Mouse (Mus musculus): ENCODE results near the gene Pgs1. TPM values are rescaled to one million over a fixed set of nuclear protein-coding genes. Genes with fewer than 3 reads are reported as not detected.

The Pgs1 gene
- polyA plus RNA-seq, 1 experiment from 2014 or later = 30.6 TPM

- H3K4me3 ChIP-seq (ENCODE audit: low read depth, low read length) = no peak overlapping the region
- H3K27me3 ChIP-seq (ENCODE audit: control insufficient read depth, insufficient read depth, low read length) = no peaks in the 10 kb centered on the region
- no peaks in the 10 kb centered on the region for H3K36me3 ChIP-seq (ENCODE audit: control insufficient read depth, insufficient read depth, low read length)
- ATAC-seq (ENCODE audit: insufficient number of reproducible peaks, insufficient read depth, low FRiP score, low read depth) = no peak
- H3K4me1 ChIP-seq (ENCODE audit: control insufficient read depth, insufficient read depth, low read length) = no peaks in the 10 kb centered on the region
- no peak overlapping the region for H3K27ac ChIP-seq (ENCODE audit: low read length)
- no peak overlapping the region for H3K4me2 ChIP-seq (replicated peaks; ENCODE audit: low read depth, low read length)
- no peak overlapping the region for H3K9ac ChIP-seq (replicated peaks; ENCODE audit: low read depth, low read length)
- no peaks in the 10 kb centered on the region for H3K9me3 ChIP-seq (ENCODE audit: control insufficient read depth, low read depth, low read length)
- WGBS = 33% methylated on average over 8 of the region's 8 CpGs
These were observed 63.5 kb downstream of the Pgs1 start for GRCm38 (mm10) chr11:118049641-118050040.

GRCm38 (mm10) chr11:118050174-118050573, 64.1 kb downstream of the Pgs1 start:
- H3K27ac ChIP-seq (ENCODE audit: low read length) = no peak overlapping the region
- H3K4me1 ChIP-seq (ENCODE audit: control insufficient read depth, insufficient read depth, low read length) = no peaks in the 10 kb centered on the region
- H3K4me3 ChIP-seq (ENCODE audit: low read depth, low read length) = no peak overlapping the region
- ATAC-seq (ENCODE audit: insufficient number of reproducible peaks, insufficient read depth, low FRiP score, low read depth) = no peak
- H3K9ac ChIP-seq (replicated peaks; ENCODE audit: low read depth, low read length) = no peak overlapping the region
- H3K36me3 ChIP-seq (ENCODE audit: control insufficient read depth, insufficient read depth, low read length) = no peaks in the 10 kb centered on the region
- H3K9me3 ChIP-seq (ENCODE audit: control insufficient read depth, low read depth, low read length) = no peaks in the 10 kb centered on the region
- 74% methylated on average over 16 of the region's 16 CpGs for WGBS
- H3K27me3 ChIP-seq (ENCODE audit: control insufficient read depth, insufficient read depth, low read length) = no peaks in the 10 kb centered on the region
- H3K4me2 ChIP-seq (replicated peaks; ENCODE audit: low read depth, low read length) = no peak overlapping the region

GRCm38 (mm10) chr11:118058367-118058766, 72.3 kb downstream of the Pgs1 start:
- Histone ChIP-seq H3K4me2 (replicated peaks; ENCODE audit: low read depth, low read length) (no peak overlapping the region), H3K36me3 (ENCODE audit: control insufficient read depth, insufficient read depth, low read length) (no peaks in the 10 kb centered on the region), H3K9ac (replicated peaks; ENCODE audit: low read depth, low read length) (no peak overlapping the region), H3K27me3 (ENCODE audit: control insufficient read depth, insufficient read depth, low read length) (no peaks in the 10 kb centered on the region), H3K4me1 (ENCODE audit: control insufficient read depth, insufficient read depth, low read length) (0 out of 2 replicates have a peak, but pooled peaks cover 3% of the 10 kb centered on the region), H3K4me3 (ENCODE audit: low read depth, low read length) (no peak overlapping the region), H3K27ac (ENCODE audit: low read length) (no peak overlapping the region), H3K9me3 (ENCODE audit: control insufficient read depth, low read depth, low read length) (no peaks in the 10 kb centered on the region)
- ATAC-seq (ENCODE audit: insufficient number of reproducible peaks, insufficient read depth, low FRiP score, low read depth) = no peak
- WGBS = 69% methylated on average over 12 of the region's 12 CpGs

GRCm38 (mm10) chr11:118058872-118059271, 72.8 kb downstream of the Pgs1 start:
- H3K27me3 ChIP-seq (ENCODE audit: control insufficient read depth, insufficient read depth, low read length) = no peaks in the 10 kb centered on the region
- H3K4me2 ChIP-seq (replicated peaks; ENCODE audit: low read depth, low read length) = no peak overlapping the region
- H3K9me3 ChIP-seq (ENCODE audit: control insufficient read depth, low read depth, low read length) = no peaks in the 10 kb centered on the region
- H3K36me3 ChIP-seq (ENCODE audit: control insufficient read depth, insufficient read depth, low read length) = no peaks in the 10 kb centered on the region
- no peak for ATAC-seq (ENCODE audit: insufficient number of reproducible peaks, insufficient read depth, low FRiP score, low read depth)
- H3K4me3 ChIP-seq (ENCODE audit: low read depth, low read length) = no peak overlapping the region
- H3K9ac ChIP-seq (replicated peaks; ENCODE audit: low read depth, low read length) = no peak overlapping the region
- H3K27ac ChIP-seq (ENCODE audit: low read length) = no peak overlapping the region
- 0 out of 2 replicates have a peak, but pooled peaks cover 3% of the 10 kb centered on the region for H3K4me1 ChIP-seq (ENCODE audit: control insufficient read depth, insufficient read depth, low read length)
- WGBS = 63% methylated on average over 10 of the region's 10 CpGs

GRCm38 (mm10) chr11:118060038-118060437, 73.9 kb downstream of the Pgs1 start:
- Histone ChIP-seq H3K27ac (ENCODE audit: low read length) (no peak overlapping the region), H3K9ac (replicated peaks; ENCODE audit: low read depth, low read length) (no peak overlapping the region), H3K4me1 (ENCODE audit: control insufficient read depth, insufficient read depth, low read length) (0 out of 2 replicates have a peak, but pooled peaks cover 3% of the 10 kb centered on the region), H3K4me3 (ENCODE audit: low read depth, low read length) (no peak overlapping the region), H3K36me3 (ENCODE audit: control insufficient read depth, insufficient read depth, low read length) (no peaks in the 10 kb centered on the region), H3K4me2 (replicated peaks; ENCODE audit: low read depth, low read length) (no peak overlapping the region), H3K27me3 (ENCODE audit: control insufficient read depth, insufficient read depth, low read length) (no peaks in the 10 kb centered on the region), H3K9me3 (ENCODE audit: control insufficient read depth, low read depth, low read length) (no peaks in the 10 kb centered on the region)
- ATAC-seq (ENCODE audit: insufficient number of reproducible peaks, insufficient read depth, low FRiP score, low read depth) = no peak
- 67% methylated on average over 14 of the region's 14 CpGs for WGBS

GRCm38 (mm10) chr11:118067588-118067987, 81.5 kb downstream of the Pgs1 start:
- ATAC-seq (ENCODE audit: insufficient number of reproducible peaks, insufficient read depth, low FRiP score, low read depth) = no peak
- H3K4me2 ChIP-seq (replicated peaks; ENCODE audit: low read depth, low read length) = no peak overlapping the region
- WGBS = 80% methylated on average over 8 of the region's 8 CpGs

GRCm38 (mm10) chr11:118068812-118069332, 82.8 kb downstream of the Pgs1 start:
- Histone ChIP-seq H3K36me3 (ENCODE audit: control insufficient read depth, insufficient read depth, low read length) (no peaks in the 10 kb centered on the region), H3K9ac (replicated peaks; ENCODE audit: low read depth, low read length) (no peak overlapping the region), H3K27ac (ENCODE audit: low read length) (no peak overlapping the region), H3K4me2 (replicated peaks; ENCODE audit: low read depth, low read length) (no peak overlapping the region), H3K4me1 (ENCODE audit: control insufficient read depth, insufficient read depth, low read length) (peaks cover 24% of the 10 kb centered on the region), H3K9me3 (ENCODE audit: control insufficient read depth, low read depth, low read length) (no peaks in the 10 kb centered on the region), H3K27me3 (ENCODE audit: control insufficient read depth, insufficient read depth, low read length) (no peaks in the 10 kb centered on the region), H3K4me3 (ENCODE audit: low read depth, low read length) (no peak overlapping the region)
- no peak for ATAC-seq (ENCODE audit: insufficient number of reproducible peaks, insufficient read depth, low FRiP score, low read depth)
- 51% methylated on average over 16 of the region's 16 CpGs for WGBS

More at GRCm38 (mm10) chr11:118067588-118067987, 81.5 kb downstream of the Pgs1 start:
- Histone ChIP-seq H3K4me3 (ENCODE audit: low read depth, low read length) (no peak overlapping the region), H3K4me1 (ENCODE audit: control insufficient read depth, insufficient read depth, low read length) (peaks cover 24% of the 10 kb centered on the region), H3K36me3 (ENCODE audit: control insufficient read depth, insufficient read depth, low read length) (no peaks in the 10 kb centered on the region), H3K27ac (ENCODE audit: low read length) (no peak overlapping the region), H3K9ac (replicated peaks; ENCODE audit: low read depth, low read length) (no peak overlapping the region), H3K9me3 (ENCODE audit: control insufficient read depth, low read depth, low read length) (no peaks in the 10 kb centered on the region), H3K27me3 (ENCODE audit: control insufficient read depth, insufficient read depth, low read length) (no peaks in the 10 kb centered on the region)

- Histone ChIP-seq H3K4me1 (ENCODE audit: control insufficient read depth, insufficient read depth, low read length) (peaks cover 27% of the 10 kb centered on the region), H3K9me3 (ENCODE audit: control insufficient read depth, low read depth, low read length) (no peaks in the 10 kb centered on the region), H3K4me2 (replicated peaks; ENCODE audit: low read depth, low read length) (no peak overlapping the region), H3K27me3 (ENCODE audit: control insufficient read depth, insufficient read depth, low read length) (no peaks in the 10 kb centered on the region), H3K36me3 (ENCODE audit: control insufficient read depth, insufficient read depth, low read length) (no peaks in the 10 kb centered on the region), H3K9ac (replicated peaks; ENCODE audit: low read depth, low read length) (no peak overlapping the region), H3K4me3 (ENCODE audit: low read depth, low read length) (no peak overlapping the region), H3K27ac (ENCODE audit: low read length) (peak overlapping the region; percentile 69)
- ATAC-seq (ENCODE audit: insufficient number of reproducible peaks, insufficient read depth, low FRiP score, low read depth) = no peak; the same call in 1 of the 2 replicates
- 23% methylated on average over 11 of the region's 11 CpGs for WGBS
These were observed 85.3 kb downstream of the Pgs1 start for GRCm38 (mm10) chr11:118071227-118071912.
